Mouse (Mus musculus) G1E (cell line): ENCODE results near the gene Tnr. TPM values are rescaled to one million over a fixed set of nuclear protein-coding genes. Genes with fewer than 3 reads are reported as not detected.

Experiments used
- ATAC-seq: 2 replicates; pipeline ENCODE4 v1.8.0; 2016; ENCODE audit warnings: mild to moderate bottlenecking; ENCODE audit not compliant: insufficient number of reproducible peaks, poor library complexity, low FRiP score, severe bottlenecking; ENCODE audit errors: extremely low read depth
- DNase-seq: peaks from one replicate; pipeline ENCODE4 v3.0.0; 2012; ENCODE audit warnings: low spot score
- H3K27me3 ChIP-seq: 2 replicates; pipeline ENCODE4 v1.6.1; 2012; ENCODE audit warnings: mild to moderate bottlenecking, low read length, inconsistent platforms; ENCODE audit not compliant: insufficient read depth
- H3K36me3 ChIP-seq: replicated peaks from 2 replicates; pipeline ENCODE3; 2012; ENCODE audit warnings: mild to moderate bottlenecking, inconsistent platforms
- H3K4me1 ChIP-seq: 2 replicates; pipeline ENCODE4 v1.6.1; 2012; ENCODE audit warnings: low read depth, low read length, inconsistent platforms, mixed read lengths; ENCODE audit not compliant: insufficient read depth
- H3K4me3 ChIP-seq: 2 replicates; pipeline ENCODE4 v1.5.1; 2012; ENCODE audit warnings: low read depth, mild to moderate bottlenecking, inconsistent platforms, low read length, moderate library complexity, mixed read lengths
- H3K9me3 ChIP-seq: replicated peaks from 2 replicates; pipeline ENCODE4 v1.6.1; 2012; ENCODE audit warnings: inconsistent platforms
- CTCF ChIP-seq: IDR thresholded peaks from 2 replicates; pipeline ENCODE4 v1.5.1; 2012; ENCODE audit warnings: low read depth, low read length, inconsistent platforms, mixed read lengths
- GATA1 ChIP-seq: IDR thresholded peaks from 2 replicates; pipeline ENCODE4 v1.6.1; 2012; ENCODE audit warnings: borderline replicate concordance, low read length, inconsistent platforms, mixed read lengths
- GATA2 ChIP-seq: IDR thresholded peaks from 2 replicates; pipeline ENCODE4 v1.6.1; 2012; ENCODE audit warnings: low read depth, low read length, inconsistent platforms, borderline replicate concordance
- POLR2AphosphoS5 ChIP-seq: IDR thresholded peaks from 2 replicates; pipeline ENCODE4 v1.6.1; 2012; ENCODE audit warnings: low read depth, low read length, inconsistent platforms; ENCODE audit not compliant: insufficient replicate concordance
- TAL1 ChIP-seq: conservative IDR thresholded peaks from 2 replicates; pipeline ENCODE4 v1.6.1; 2012; ENCODE audit warnings: low read depth, low read length, inconsistent platforms, mixed read lengths
- polyA plus RNA-seq: library from polyadenylated mRNA; stranded (reverse); fragments of >175 nt; gene quantifications from 2 replicates; pipeline ENCODE4 v1.2.3, GENCODE M21; 2012
- total RNA-seq, 2 experiments: library from RNA; stranded (forward) in 1 of 2; stranded (reverse) in 1 of 2; fragments of 200-1000 nt in 1 of 2; fragments of >200 nt in 1 of 2; fragmentation: Nextera tagmentation in 1 of 2; gene quantifications; 2 replicates each; pipeline ENCODE4 v1.2.3; 2014 to 2017

Tnr gene
- total and polyA plus RNA-seq, 3 experiments = 0.16 TPM; not detected in 2

DNA sequence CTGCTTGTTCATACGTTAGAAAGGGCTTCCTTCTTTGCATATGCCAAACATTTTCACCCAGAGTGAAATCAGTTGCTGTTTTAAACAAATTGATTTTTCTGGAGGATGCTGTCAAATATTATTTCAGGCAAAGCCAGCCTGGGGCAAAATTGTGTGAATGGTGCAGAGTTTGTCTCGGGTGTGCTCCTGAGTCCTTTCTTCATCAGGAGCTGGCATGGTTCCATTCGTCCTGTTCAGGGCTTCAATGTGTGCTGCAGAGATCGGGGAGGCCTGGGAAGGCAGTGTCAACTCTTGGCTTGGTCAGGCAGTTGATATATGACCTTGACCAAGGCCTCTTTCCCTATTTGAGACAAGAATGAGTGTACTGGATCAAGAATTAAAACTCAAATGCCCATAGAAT lies 92.1 kb downstream of the Tnr start:
- no peaks in the 10 kb centered on the region for H3K36me3 ChIP-seq
- no peaks in the 10 kb centered on the region for H3K4me1 ChIP-seq
- H3K4me3 ChIP-seq = no peak overlapping the region
- TF ChIP-seq CTCF (no peak), GATA2 (no peak), GATA1 (no peak), TAL1 (no peak), POLR2AphosphoS5 (no peak)
- DNase-seq = no peak
- ATAC-seq = no peak
- no peaks in the 10 kb centered on the region for H3K27me3 ChIP-seq
- no peaks in the 10 kb centered on the region; the same call in 1 of the 2 replicates for H3K9me3 ChIP-seq

DNA sequence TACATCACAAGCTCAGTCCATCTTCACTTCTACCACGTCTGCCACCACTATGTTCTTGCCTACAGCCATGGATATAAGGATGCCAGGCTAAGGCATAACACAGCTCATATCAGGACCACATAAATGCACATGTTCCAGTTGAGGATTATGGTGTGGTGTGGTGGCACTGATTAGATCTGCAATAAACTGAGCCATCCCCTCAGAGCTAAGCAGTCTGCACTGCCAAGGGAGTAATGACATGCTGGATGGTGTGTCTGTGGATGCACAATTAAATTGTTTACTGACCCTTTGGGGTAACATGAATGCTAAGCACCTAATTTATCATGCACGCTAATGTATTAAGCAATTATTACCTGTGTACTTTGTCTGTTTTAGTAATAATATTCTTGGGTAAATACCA lies 95.6 kb downstream of the Tnr start:
- Histone ChIP-seq H3K36me3 (no peaks in the 10 kb centered on the region), H3K4me1 (no peaks in the 10 kb centered on the region), H3K4me3 (no peak overlapping the region), H3K9me3 (no peaks in the 10 kb centered on the region; the same call in 1 of the 2 replicates), H3K27me3 (no peaks in the 10 kb centered on the region)
- ATAC-seq = no peak
- no peak for TF ChIP-seq POLR2AphosphoS5
- TF ChIP-seq CTCF = no peak
- TF ChIP-seq TAL1 = no peak
- no peak for TF ChIP-seq GATA2
- TF ChIP-seq GATA1 = no peak
- DNase-seq = no peak

DNA sequence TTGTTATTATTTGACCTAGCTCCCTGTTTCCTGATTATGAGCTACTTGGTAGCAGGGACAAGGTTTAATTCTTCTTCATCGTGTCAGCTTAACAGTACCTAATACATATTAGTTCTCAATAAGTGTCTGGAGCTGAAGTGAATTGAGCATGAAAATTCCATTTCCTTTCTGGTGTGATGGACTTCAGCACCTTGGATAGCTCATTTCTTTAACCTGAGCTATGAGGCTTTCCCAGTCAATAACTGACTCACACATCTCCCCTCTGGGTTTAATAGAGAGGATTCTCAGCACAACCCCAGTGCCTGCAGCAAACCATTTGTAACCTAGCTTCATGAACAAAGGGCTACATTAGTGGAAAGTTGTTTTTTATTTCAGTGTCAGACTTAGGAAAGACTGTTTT lies 97.8 kb downstream of the Tnr start:
- H3K4me3 ChIP-seq = no peak overlapping the region
- DNase-seq (no peak), ATAC-seq (no peak)
- H3K36me3 ChIP-seq = no peaks in the 10 kb centered on the region
- H3K27me3 ChIP-seq = no peaks in the 10 kb centered on the region
- H3K4me1 ChIP-seq = no peaks in the 10 kb centered on the region
- TF ChIP-seq GATA2 (no peak), POLR2AphosphoS5 (no peak), CTCF (no peak), TAL1 (no peak)
- no peaks in the 10 kb centered on the region; the same call in 1 of the 2 replicates for H3K9me3 ChIP-seq

DNA sequence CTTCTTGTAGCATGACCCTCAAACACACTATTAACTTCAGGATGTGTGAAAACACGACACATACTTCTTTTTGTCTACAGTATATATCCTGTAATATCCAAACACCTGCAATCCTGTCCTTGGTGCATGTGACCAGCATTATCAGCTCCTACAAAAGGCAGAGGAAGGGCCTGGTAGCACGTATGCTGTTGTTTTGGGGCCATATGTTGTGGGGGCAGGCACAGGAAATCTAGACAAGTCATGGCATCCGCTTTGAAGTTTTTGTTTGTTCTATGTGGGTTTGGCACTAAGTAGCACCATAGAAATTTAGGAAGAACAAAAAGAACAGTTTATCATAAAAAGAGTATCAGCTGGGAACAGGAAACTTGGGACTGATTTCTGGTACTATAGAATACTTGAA lies 105.5 kb downstream of the Tnr start:
- ATAC-seq (no peak), DNase-seq (no peak)
- H3K36me3 ChIP-seq = no peaks in the 10 kb centered on the region
- H3K4me1 ChIP-seq = no peaks in the 10 kb centered on the region
- no peaks in the 10 kb centered on the region for H3K9me3 ChIP-seq
- H3K4me3 ChIP-seq = no peak overlapping the region
- H3K27me3 ChIP-seq = no peaks in the 10 kb centered on the region
- TF ChIP-seq TAL1 = no peak
- no peak for TF ChIP-seq CTCF
- TF ChIP-seq GATA2 = no peak

DNA sequence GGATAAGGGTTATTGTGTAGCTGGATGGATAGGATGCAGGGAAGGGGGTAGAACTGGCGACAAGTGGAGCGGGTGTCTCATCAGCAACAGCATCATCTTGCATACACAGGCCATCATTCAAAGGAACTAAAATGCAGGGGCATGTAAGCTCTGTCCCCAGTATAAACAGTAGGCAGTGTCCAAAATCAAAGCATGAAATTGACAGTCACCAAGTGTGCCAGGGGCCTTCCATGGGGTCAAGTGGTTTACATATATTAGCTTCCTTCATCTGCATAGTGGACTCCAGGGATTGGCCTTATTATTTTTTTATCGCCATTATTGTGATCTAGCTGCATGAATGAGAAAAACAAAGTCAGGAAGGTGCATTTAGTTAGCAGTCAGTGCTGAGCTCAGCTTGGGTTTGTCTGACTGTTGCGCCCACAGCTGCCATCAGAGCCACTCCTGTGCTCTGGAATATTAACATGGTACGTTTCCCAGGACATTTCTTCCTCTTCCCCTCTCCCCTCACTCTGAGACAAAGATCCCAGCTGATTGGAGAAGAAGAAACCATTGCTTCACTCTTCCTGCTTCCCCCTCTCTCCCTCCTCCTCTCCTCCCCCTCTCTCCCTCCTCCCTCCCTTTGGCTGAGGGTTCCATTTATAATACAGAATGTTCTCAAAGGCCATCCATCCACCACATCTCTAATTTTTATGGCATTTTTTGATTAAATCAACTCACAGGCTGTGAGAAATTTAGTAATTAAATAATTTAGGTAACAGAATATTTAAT lies 106.4 kb downstream of the Tnr start:
- Histone ChIP-seq H3K9me3 (no peaks in the 10 kb centered on the region), H3K27me3 (no peaks in the 10 kb centered on the region)

DNA sequence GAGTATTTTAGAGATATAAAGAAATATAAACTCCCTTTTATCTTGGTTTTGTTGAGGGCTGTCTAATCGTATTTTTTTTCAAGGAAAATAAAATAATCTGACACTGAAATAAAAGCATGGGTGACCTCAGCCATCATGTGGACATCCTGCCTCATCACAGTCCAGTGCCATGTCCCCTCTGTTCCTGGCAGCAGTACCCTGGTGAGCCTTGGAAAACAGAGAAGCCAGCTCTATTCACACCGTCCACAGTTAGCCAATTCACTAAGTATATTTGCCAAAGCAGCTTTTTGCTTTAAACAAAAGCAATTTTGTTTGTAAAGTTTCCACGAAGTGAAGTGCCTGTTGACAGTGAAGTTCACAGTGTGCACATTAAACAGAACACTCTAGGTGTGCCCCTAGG lies 109.0 kb downstream of the Tnr start:
- Histone ChIP-seq H3K27me3 (no peaks in the 10 kb centered on the region), H3K4me3 (no peak overlapping the region), H3K9me3 (no peaks in the 10 kb centered on the region), H3K4me1 (no peaks in the 10 kb centered on the region), H3K36me3 (no peaks in the 10 kb centered on the region)
- no peak for ATAC-seq
- DNase-seq = no peak
- no peak for TF ChIP-seq GATA2
- TF ChIP-seq POLR2AphosphoS5 = no peak
- TF ChIP-seq TAL1 = no peak
- TF ChIP-seq GATA1 = no peak
- TF ChIP-seq CTCF = no peak

More for the DNA sequence above, 106.4 kb downstream of the Tnr start:
- no peaks in the 10 kb centered on the region for H3K4me1 ChIP-seq
- no peaks in the 10 kb centered on the region for H3K36me3 ChIP-seq
- ATAC-seq (no peak), DNase-seq (no peak)
- H3K4me3 ChIP-seq = no peak overlapping the region
- TF ChIP-seq GATA2 (no peak), CTCF (no peak), TAL1 (no peak), POLR2AphosphoS5 (no peak), GATA1 (no peak)
